Mouse (Mus musculus) adrenal gland, adult 10 weeks (tissue): ENCODE results near the gene BC035044. TPM values are rescaled to one million over a fixed set of nuclear protein-coding genes. Genes with fewer than 3 reads are reported as not detected.

Experiments used
- polyA plus RNA-seq: library from polyadenylated mRNA; stranded (reverse); fragments of 350-450 nt; fragmentation: Illumina TruSeq; extraction: RNeasy Lipid Tissue Mini Kit (QIAGEN cat#74804); gene quantifications from one replicate; pipeline ENCODE4 v1.2.3, GENCODE M21; 2014; ENCODE audit warnings: low read depth, low replicate concordance

Gene BC035044
- polyA plus RNA-seq, result 0.64 TPM

DNA sequence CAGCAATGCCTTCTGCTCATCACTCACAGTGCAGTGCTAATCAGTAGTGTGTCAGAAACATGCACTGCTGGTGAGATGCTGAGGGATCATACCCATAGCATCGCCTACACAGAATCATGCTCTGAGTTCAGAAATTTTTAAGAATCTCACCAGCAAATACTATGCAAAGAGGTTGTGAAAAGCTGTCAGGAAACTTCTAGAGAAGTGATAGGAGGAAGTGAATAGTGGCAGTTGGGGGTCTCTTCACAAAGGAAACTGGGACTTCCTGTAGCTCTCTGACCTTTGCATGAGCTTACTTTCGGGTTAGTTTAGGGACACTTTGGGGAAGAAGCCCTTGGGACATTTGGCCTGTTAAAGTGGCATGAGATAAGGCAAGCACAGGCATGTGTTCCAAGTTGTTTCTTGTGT, at the start of gene BC035044:
Gene BC035044 (minus strand): TSS at position 179 of the 408 bp plus-strand sequence.

DNA sequence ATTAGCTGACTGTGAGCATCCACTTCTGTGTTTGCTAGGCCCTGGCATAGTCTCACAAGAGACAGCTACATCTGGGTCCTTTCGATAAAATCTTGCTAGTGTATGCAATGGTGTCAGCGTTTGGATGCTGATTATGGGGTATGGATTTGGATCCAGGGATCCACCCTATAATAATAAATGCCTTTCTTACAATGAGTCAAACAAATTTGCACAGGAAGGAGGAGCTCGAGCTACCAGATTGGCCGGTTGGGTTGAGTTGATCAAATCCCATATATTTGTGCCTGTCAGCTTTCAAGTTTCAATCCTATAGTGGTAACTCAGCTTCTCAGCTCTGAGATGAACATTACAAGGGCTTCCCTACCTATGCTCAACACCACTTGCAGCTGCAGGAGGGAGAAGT, 43.2 kb upstream of the BC035044 start, which contains the start of gene Clec2g:
Gene Clec2g (plus strand): TSS at position 301 of the 400 bp plus-strand sequence.

DNA sequence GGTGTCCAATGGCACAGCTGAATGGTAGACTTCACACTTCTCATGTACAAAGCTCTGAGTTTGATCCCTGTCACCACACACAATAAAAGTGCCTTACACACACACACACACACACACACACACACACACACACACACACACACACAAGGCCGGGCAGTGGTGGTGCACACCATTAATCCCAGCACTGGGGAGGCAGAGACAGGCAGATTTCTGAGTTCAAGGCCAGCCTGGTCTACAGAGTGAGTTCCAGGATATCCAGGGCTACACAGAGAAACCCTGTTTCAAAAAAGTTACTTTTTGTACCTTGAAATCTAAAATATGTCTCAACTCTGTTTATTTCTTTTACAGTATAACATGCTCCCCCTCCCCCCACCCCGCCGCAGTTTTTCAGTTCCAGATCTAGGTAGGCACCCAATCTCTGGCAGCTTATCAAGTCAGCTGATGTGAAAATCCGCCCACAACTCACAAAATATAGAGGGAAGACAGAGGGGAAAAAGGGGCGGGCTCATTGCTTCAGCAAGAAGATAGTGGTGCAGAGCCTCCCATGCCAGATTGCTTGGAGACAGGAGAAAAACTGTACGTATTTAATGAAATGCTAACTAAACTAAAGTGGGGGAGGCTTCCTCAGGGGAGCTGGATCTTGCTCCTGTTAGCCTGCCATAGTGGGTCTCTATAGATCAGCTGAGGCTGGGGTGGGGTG, 3.7 kb downstream of the BC035044 start, which contains the start of gene Clec2i:
Gene Clec2i (plus strand): TSS at position 498 of the 700 bp plus-strand sequence.

DNA sequence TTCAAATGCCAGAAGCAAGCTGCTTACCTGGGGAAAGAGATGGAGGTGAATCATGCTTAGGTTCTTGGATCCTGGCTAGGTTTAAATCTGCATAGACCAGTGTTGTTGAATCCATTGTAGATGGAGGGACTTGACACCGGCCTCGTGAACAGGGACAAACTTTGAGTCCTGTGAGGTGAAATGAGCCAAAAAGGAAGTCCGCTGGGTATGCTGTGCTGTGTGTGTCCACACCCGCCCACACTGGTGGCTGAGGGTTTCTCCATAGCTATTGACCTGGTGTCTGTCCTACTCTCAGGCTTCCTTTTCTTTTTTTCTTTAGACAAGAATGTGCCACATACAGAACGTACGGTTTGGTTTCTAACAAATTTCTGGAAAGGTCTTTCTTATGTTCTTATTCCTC, 64.8 kb downstream of the BC035044 start, which contains the start of the genes Gm44511 and Klrb1b:
Gene Gm44511 (minus strand): TSS at position 184 of the 400 bp plus-strand sequence.
Gene Klrb1b (minus strand): TSS at position 200 of the 400 bp plus-strand sequence.

Other genes starting within 250 kb of the BC035044 start
- gene Clec2h, start 228.7 kb downstream of the BC035044 start, polyA plus RNA-seq, result not detected
- gene Klrb1, start 168.1 kb downstream of the BC035044 start, polyA plus RNA-seq, result not detected
- gene Klrb1c, start 101.9 kb downstream of the BC035044 start, polyA plus RNA-seq, result 2.2 TPM
- gene Gm44511, start 64.8 kb downstream of the BC035044 start, polyA plus RNA-seq, result not detected
- 0.64 TPM for gene Klrb1b, start 64.8 kb downstream of the BC035044 start, polyA plus RNA-seq
- gene Clec2i, start 3.5 kb downstream of the BC035044 start, polyA plus RNA-seq, result 0.47 TPM
- not detected for gene Clec2g, start 43.3 kb upstream of the BC035044 start, polyA plus RNA-seq
- not detected for gene Klrb1f, start 154.8 kb upstream of the BC035044 start, polyA plus RNA-seq
- not detected for gene Clec2e, start 209.8 kb upstream of the BC035044 start, polyA plus RNA-seq